Mouse (Mus musculus) embryonic facial prominence, embryonic 11.5 days (tissue): ENCODE measurements at regions not wholly inside any gene's neighbourhood (a gene's known extent, or its start where the extent isn't known, plus 50 kb on each side); places are given as distances from the start of the nearest gene placed in this dataset.

Experiments
- ATAC-seq: fragments of 200-750 bp; cut with Nextera tagmentation; replicated peaks from 2 replicates; pipeline ENCODE4 v1.8.0; 2017; ENCODE audit warnings: low read depth; ENCODE audit not compliant: insufficient number of reproducible peaks, low FRiP score, low TSS enrichment
- DNase-seq: peaks from one replicate; pipeline ENCODE4 v3.0.0-alpha.2; 2015; ENCODE audit warnings: low spot score
- H3K27ac ChIP-seq: fragments of 300-500 bp; sonication (generic); replicated peaks from 2 replicates; pipeline ENCODE4 v1.5.1; 2014; ENCODE audit warnings: mild to moderate bottlenecking, low read depth, low read length, control low read depth
- H3K27me3 ChIP-seq: fragments of 300-500 bp; sonication (generic); 2 replicates; pipeline ENCODE4 v1.6.1; 2014; ENCODE audit warnings: mild to moderate bottlenecking, low read length, moderate library complexity, mixed read lengths; ENCODE audit not compliant: control insufficient read depth, insufficient read depth
- H3K36me3 ChIP-seq: fragments of 300-500 bp; sonication (generic); replicated peaks from 2 replicates; pipeline ENCODE4 v1.6.1; 2014; ENCODE audit warnings: low read depth, mild to moderate bottlenecking, low read length, moderate library complexity, mixed read lengths; ENCODE audit not compliant: control insufficient read depth, insufficient read depth
- H3K4me1 ChIP-seq: fragments of 300-500 bp; sonication (generic); 2 replicates; pipeline ENCODE4 v1.6.1; 2014; ENCODE audit warnings: low read length, mixed read lengths; ENCODE audit not compliant: control insufficient read depth, insufficient read depth
- H3K4me2 ChIP-seq: fragments of 300-500 bp; sonication (generic); 2 replicates; pipeline ENCODE4 v1.6.1; 2014; ENCODE audit warnings: low read depth, mild to moderate bottlenecking, control low read depth, low read length, moderate library complexity
- H3K4me3 ChIP-seq: fragments of 300-500 bp; sonication (generic); 2 replicates; pipeline ENCODE4 v1.5.1; 2014; ENCODE audit warnings: low read depth, low read length, control low read depth
- H3K9ac ChIP-seq: fragments of 300-500 bp; sonication (generic); replicated peaks from 2 replicates; pipeline ENCODE4 v1.6.1; 2014; ENCODE audit warnings: mild to moderate bottlenecking, control low read depth, low read length
- H3K9me3 ChIP-seq: fragments of 300-500 bp; sonication (generic); replicated peaks from 2 replicates; pipeline ENCODE4 v1.6.1; 2016; ENCODE audit warnings: mild to moderate bottlenecking, low read length, inconsistent platforms, mixed read lengths; ENCODE audit not compliant: control insufficient read depth
- WGBS: fragments of 180-500 bp; shearing (Covaris S2); extraction: QIAGEN DNeasy Blood & Tissue Kit; methylation state at CpG from one replicate; pipeline ENCODE4 v1.1.7; 2014; 5-methylcytosine and 5-hydroxymethylcytosine counted together

- Histone ChIP-seq H3K36me3 (no peaks in the 10 kb centered on the region), H3K9ac (no peak overlapping the region), H3K4me1 (no peaks in the 10 kb centered on the region), H3K9me3 (no peaks in the 10 kb centered on the region), H3K27ac (no peak overlapping the region), H3K4me2 (no peak overlapping the region), H3K27me3 (no peaks in the 10 kb centered on the region), H3K4me3 (no peak overlapping the region)
- DNase-seq: no peak
- ATAC-seq: no peak
- 8% methylated on average over 10 of the region's 10 CpGs for WGBS
Observed at GRCm38 (mm10) chr9:99770696-99771095, 53.6 kb upstream of the Cldn18 start.
